ENCODE assay signal across 8 mouse cellular contexts in genomic region chr11:53796409-53797151, GRCm38 (mm10). TPM values are rescaled to one million over a fixed set of nuclear protein-coding genes. Genes with fewer than 3 reads are reported as not detected.
DNase-seq lines count a peak whose midpoint lies in the region; ATAC-seq and TF ChIP-seq lines count a peak whose summit lies in the region.

No protein-coding gene starts in this region.

- no peak for TF ChIP-seq EP300 in liver, embryonic 14.5 days (IDR thresholded peaks at IDR 0.05; ENCODE audit: low read depth)

- DNase-seq in retina, postnatal 1 day, result peak; percentile 16
- no peak for DNase-seq in retina, embryonic 14.5 days (ENCODE audit: low spot score)
- DNase-seq in heart, postnatal 14 days, result peak; percentile 59 to 72
- no peak for DNase-seq in liver, embryonic 14.5 days (ENCODE audit: low read depth in 3 of 3, low spot score in 3 of 3)
- no peak for DNase-seq in thymus, postnatal 0 days (ENCODE audit: low spot score)
- DNase-seq in embryo, embryonic 9.5 days (ENCODE audit: extremely low spot score), result no peak

- no peaks in the 10 kb centered on the region for H3K36me3 ChIP-seq in liver, embryonic 14.5 days (replicated peaks; ENCODE audit: control insufficient read depth, insufficient read depth, low read depth)

- no peak for TF ChIP-seq CTCF in bone marrow macrophage, adult 2 months (IDR thresholded peaks at IDR 0.05; ENCODE audit: low read depth, low read length)
- TF ChIP-seq CTCF in liver, embryonic 14.5 days (IDR thresholded peaks at IDR 0.05; ENCODE audit: low read depth), result no peak

- intact Hi-C loops in heart, postnatal 14 days (cut with DNase I), result no loop called here

- no peak for ATAC-seq in liver, embryonic 14.5 days (ENCODE audit: insufficient read depth)
- ATAC-seq in megakaryocyte-erythroid progenitor cell, adult 5-6 weeks (replicated peaks; ENCODE audit: low FRiP score, low TSS enrichment, poor library complexity, severe bottlenecking), result no peak

- H3K9me3 ChIP-seq in liver, embryonic 14.5 days (ENCODE audit: control insufficient read depth, low read length), result no peaks in the 10 kb centered on the region

- WGBS in liver, embryonic 14.5 days (ENCODE audit: insufficient replicate concordance), result 46% methylated on average over 12 of the region's 12 CpGs

- peak overlapping the region; percentile 7; the same call in 1 of the 2 replicates for H3K27ac ChIP-seq in bone marrow macrophage, adult 2 months (ENCODE audit: insufficient read depth, low read depth, low read length)
- H3K27ac ChIP-seq in liver, embryonic 14.5 days, result peak overlapping the region; percentile 2; the same call in 1 of the 2 replicates

- no peak for TF ChIP-seq POLR2A in bone marrow macrophage, adult 2 months (IDR thresholded peaks at IDR 0.05; ENCODE audit: borderline replicate concordance, low read depth, low read length)

- H3K27me3 ChIP-seq in liver, embryonic 14.5 days (ENCODE audit: control insufficient read depth, insufficient read depth, low read length), result no peaks in the 10 kb centered on the region

- H3K4me2 ChIP-seq in liver, embryonic 14.5 days (ENCODE audit: low read depth), result peak overlapping the region; percentile 36

- H3K9ac ChIP-seq in liver, embryonic 14.5 days (replicated peaks), result no peak overlapping the region

- H3K4me1 ChIP-seq in bone marrow macrophage, adult 2 months (ENCODE audit: control insufficient read depth, insufficient read depth, low read length), result peaks cover 27% of the 10 kb centered on the region
- peaks cover 0 to 17% of the 10 kb centered on the region in 2 experiments; a peak in 2 of 4 replicates for H3K4me1 ChIP-seq in liver, embryonic 14.5 days (replicated peaks; ENCODE audit: control insufficient read depth in 2 of 2, insufficient read depth in 2 of 2, low read length in 1 of 2)

- no peak overlapping the region for H3K4me3 ChIP-seq in bone marrow macrophage, adult 2 months (ENCODE audit: insufficient read depth, low read length)
- no peak overlapping the region for H3K4me3 ChIP-seq in liver, embryonic 14.5 days (ENCODE audit: insufficient read depth in 1 of 2, low read depth in 2 of 2, low read length in 2 of 2)

RNA-seq across cellular contexts. Expression of gene Gm17334, which starts 23.6 kb away (rescaled TPM):
- not detected in 2 replicates for polyA plus RNA-seq in bone marrow macrophage, adult 2 months (2012; ENCODE audit: insufficient read depth, insufficient read length, missing spikeins)
- total RNA-seq in heart, postnatal 14 days (2021), result not detected
- polyA plus RNA-seq in liver, embryonic 14.5 days (2012; rRNA removed), result not detected in 2 replicates
- not detected in 2 replicates for polyA plus RNA-seq in liver, embryonic 14.5 days (2014; fragmentation: Nextera tagmentation; extraction: Ambion mirVana)
- polyA plus RNA-seq in thymus, postnatal 0 days (2015; fragmentation: Nextera tagmentation; extraction: Ambion mirVana), result 0.94 and 1.2 TPM in 2 replicates
- not detected in 2 replicates for total RNA-seq in megakaryocyte-erythroid progenitor cell, adult 5-6 weeks (2014; fragmentation: Nextera tagmentation)
- 0.89 TPM in 1 of 2 replicates, not detected in the other for total RNA-seq in megakaryocyte-erythroid progenitor cell, adult 5-6 weeks (2017)

RNA-seq across cellular contexts. Expression of gene Irf1, which starts 26.8 kb away (rescaled TPM):
- 84.8 and 89.6 TPM in 2 replicates for polyA plus RNA-seq in bone marrow macrophage, adult 2 months (2012; ENCODE audit: insufficient read depth, insufficient read length, missing spikeins)
- 10 to 100 TPM; 18.4 to 19.5 TPM for total RNA-seq in heart, postnatal 14 days (2021)
- 5.0 and 8.1 TPM in 2 replicates for polyA plus RNA-seq in liver, embryonic 14.5 days (2012; rRNA removed)
- 5.4 and 9.1 TPM in 2 replicates for polyA plus RNA-seq in liver, embryonic 14.5 days (2014; fragmentation: Nextera tagmentation; extraction: Ambion mirVana)
- 105 and 114 TPM in 2 replicates for polyA plus RNA-seq in thymus, postnatal 0 days (2015; fragmentation: Nextera tagmentation; extraction: Ambion mirVana)
- total RNA-seq in megakaryocyte-erythroid progenitor cell, adult 5-6 weeks (2014; fragmentation: Nextera tagmentation), result 3.1 and 4.4 TPM in 2 replicates
- 39.2 and 50.6 TPM in 2 replicates for total RNA-seq in megakaryocyte-erythroid progenitor cell, adult 5-6 weeks (2017)

Comparison
In these comparisons a context has a peak if more than half of its experiments do, and no peak if none do; other contexts are left out.
1. DNase-seq: peak in retina, postnatal 1 day (single experiment) and heart, postnatal 14 days (2 of 2); none in retina, embryonic 14.5 days (single experiment), liver, embryonic 14.5 days (0 of 3), thymus, postnatal 0 days (single experiment) and embryo, embryonic 9.5 days (single experiment).